Mouse (Mus musculus) bone marrow, adult 2 months (tissue): ENCODE measurements around the gene C3ar1. TPM values are rescaled to one million over a fixed set of nuclear protein-coding genes. Genes with fewer than 3 reads are reported as not detected.
A peak's percentile ranks its signal among the peaks of the same experiment; 100 is the strongest.

Source experiments
- H3K27ac ChIP-seq: fragments of 200-500 bp; 2 replicates; pipeline ENCODE4 v1.5.1; 2012; ENCODE audit warnings: low read depth, mild to moderate bottlenecking, control low read depth, inconsistent platforms, low read length; ENCODE audit not compliant: control insufficient read depth, poor library complexity, insufficient read depth
- H3K4me1 ChIP-seq: fragments of 200-500 bp; 2 replicates; pipeline ENCODE4 v1.6.1; 2011; ENCODE audit warnings: low read length; ENCODE audit not compliant: control insufficient read depth, insufficient read depth
- H3K4me3 ChIP-seq: fragments of 200-500 bp; replicated peaks from 2 replicates; pipeline ENCODE3; 2011; ENCODE audit warnings: mild to moderate bottlenecking, low read depth, low read length, control low read depth; ENCODE audit not compliant: control insufficient read depth
- CTCF ChIP-seq: fragments of 200-500 bp; IDR thresholded peaks from 2 replicates; pipeline ENCODE4 v1.5.1; 2011; ENCODE audit warnings: low read length, control low read depth; ENCODE audit not compliant: control insufficient read depth, insufficient read depth
- POLR2A ChIP-seq: fragments of 200-500 bp; IDR thresholded peaks from 2 replicates; pipeline ENCODE4 v1.6.1; 2011; ENCODE audit warnings: low read depth, mild to moderate bottlenecking, control low read depth, low read length, borderline replicate concordance; ENCODE audit not compliant: control insufficient read depth
- WGBS: fragments of 180-500 bp; shearing (Covaris S2); methylation state at CpG from one replicate; pipeline ENCODE4 v1.1.7; 2018; 5-methylcytosine and 5-hydroxymethylcytosine counted together
- polyA plus RNA-seq: library from polyadenylated mRNA; stranded (reverse); fragments of >200 nt; gene quantifications from 2 replicates; pipeline ENCODE4 v1.2.4, GENCODE M21; 2011; ENCODE audit warnings: low replicate concordance; ENCODE audit not compliant: missing spikeins, insufficient read depth, insufficient read length

C3ar1 gene
- 0.31 and 0.35 TPM in 2 replicates for polyA plus RNA-seq

DNA sequence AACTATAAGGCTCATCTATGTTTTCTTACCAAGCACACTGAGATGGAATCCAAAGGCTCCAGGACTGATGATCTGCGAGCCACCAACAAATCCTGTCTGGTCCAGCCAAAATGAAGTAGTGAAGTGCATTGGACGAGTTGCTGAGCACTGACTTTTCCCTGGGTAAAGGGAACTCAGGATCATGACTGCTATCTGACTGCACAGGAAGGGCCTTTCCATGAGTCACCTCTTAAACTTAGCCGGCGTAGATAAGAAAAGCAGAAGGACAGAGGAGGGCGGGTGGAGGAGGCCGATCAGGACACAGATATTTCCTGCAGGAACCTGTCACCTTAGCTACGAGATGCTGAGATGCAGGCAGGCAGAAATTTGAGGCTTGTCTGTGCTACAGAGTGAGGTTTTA is at the start of gene C3ar1:
TSS of gene C3ar1 (minus strand) at position 207 of the 400 bp plus-strand sequence.
- Histone ChIP-seq H3K27ac (no peak within 1 kb of the TSS), H3K4me1 (peaks cover 2% of the 10 kb centered on the region), H3K4me3 (no peak within 1 kb of the TSS)
- TF ChIP-seq POLR2A (no peak), CTCF (no peak)
- WGBS, result 15% methylated on average over 7 of the region's 7 CpGs

DNA sequence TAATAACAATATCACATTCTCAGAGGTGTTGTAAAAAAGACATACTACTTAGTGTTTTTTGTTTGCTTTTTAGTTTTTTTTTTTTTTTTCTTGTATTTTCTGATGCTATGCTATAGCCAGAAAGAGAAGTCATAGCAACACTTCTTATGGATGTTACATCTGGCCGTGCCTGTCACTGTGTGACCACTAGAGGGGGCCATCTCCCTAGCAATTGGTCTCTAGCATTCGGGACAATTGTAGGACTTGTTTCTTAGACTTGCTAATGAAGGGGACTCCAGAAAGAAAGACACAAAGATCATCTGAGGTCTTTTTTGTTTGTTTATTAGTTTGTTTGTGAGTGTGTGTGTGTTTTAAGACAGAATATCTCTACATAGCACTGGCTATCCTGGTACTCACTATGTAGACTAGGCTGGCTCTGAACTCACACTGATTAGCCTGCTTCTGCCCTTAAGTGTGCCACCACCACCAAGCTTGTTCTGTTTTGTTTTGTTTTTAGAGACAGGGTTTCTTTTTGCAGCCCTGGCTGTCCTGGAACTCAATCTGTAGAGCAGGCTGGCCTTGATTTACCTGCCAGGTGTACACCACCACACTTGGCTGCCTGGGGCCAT is 36.6 kb upstream of the C3ar1 start:
- H3K4me3 ChIP-seq, result no peak overlapping the region
- TF ChIP-seq POLR2A (no peak), CTCF (peak; percentile 84)

DNA sequence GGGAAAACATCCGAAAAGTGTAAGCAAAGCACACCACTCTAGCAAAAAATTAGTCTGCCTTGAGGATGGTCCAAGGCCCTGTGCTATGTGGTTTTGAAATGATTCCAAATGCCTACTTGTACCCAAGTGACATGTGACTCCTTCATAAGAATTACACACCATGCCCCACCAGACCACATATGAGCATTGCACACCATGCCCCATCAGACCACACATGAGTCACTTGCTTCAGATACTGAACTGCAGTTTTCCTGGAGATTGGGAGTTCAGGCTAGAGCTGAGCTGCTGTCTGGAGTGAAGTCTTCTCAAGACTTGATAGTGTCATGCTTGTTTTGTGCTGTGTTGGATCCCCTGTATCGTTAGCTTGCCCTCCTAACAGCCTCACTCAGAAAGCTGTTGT is 33.6 kb upstream of the C3ar1 start:
- no peak for TF ChIP-seq CTCF
- TF ChIP-seq POLR2A, result no peak
- Histone ChIP-seq H3K27ac (no peak overlapping the region), H3K4me3 (no peak overlapping the region), H3K4me1 (no peaks in the 10 kb centered on the region)
- WGBS, result 87% methylated on average over 2 of the region's 2 CpGs

More for the DNA sequence above, 36.6 kb upstream of the C3ar1 start:
- WGBS, result 4% methylated on average over 2 of the region's 2 CpGs
- H3K4me1 ChIP-seq, result no peaks in the 10 kb centered on the region
- no peak overlapping the region for H3K27ac ChIP-seq

DNA sequence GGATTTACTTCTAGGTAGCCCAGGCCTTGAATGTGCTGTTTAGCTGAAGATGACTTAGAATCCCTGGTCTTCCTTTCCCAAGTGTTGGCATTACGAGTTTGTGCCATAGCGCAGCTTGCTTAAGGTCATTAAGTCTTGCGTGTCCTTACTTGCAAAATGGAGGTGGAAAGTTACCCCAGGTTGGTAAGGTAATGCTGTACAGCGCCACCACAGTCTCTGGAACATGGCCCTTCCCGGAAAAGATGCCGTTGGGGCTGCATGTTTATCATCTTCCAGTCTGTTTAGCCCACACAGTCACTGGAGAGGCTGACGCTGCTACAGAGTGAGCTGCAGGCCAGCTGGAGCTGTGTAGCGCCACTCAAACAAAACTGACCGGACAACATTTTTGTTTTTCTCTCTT is 27.6 kb upstream of the C3ar1 start:
- H3K27ac ChIP-seq, result no peak overlapping the region
- H3K4me1 ChIP-seq, result no peaks in the 10 kb centered on the region; the same call in 1 of the 2 replicates
- no peak for TF ChIP-seq POLR2A
- TF ChIP-seq CTCF, result no peak
- no peak overlapping the region for H3K4me3 ChIP-seq
- 91% methylated on average over 9 of the region's 9 CpGs for WGBS

DNA sequence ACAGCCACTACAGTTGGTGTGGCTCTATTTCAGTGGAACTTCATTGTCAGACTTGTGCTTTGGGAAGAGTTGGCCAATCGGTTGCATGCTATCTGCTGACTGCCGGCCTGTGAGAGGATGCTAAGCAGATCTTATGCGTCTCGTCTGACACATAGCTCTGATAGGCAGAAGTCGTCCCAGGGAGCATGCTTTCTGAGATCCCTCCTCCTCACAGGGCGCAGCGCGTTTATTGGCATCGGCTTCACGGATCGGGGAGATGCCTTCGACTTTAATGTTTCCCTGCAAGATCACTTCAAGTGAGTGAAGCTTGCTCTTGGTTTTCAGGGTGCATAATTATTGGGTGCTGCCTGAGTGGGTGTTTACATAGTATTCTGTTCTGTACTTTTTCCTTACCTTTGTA is 25.3 kb upstream of the C3ar1 start:
- TF ChIP-seq POLR2A, result no peak
- TF ChIP-seq CTCF, result no peak
- Histone ChIP-seq H3K27ac (no peak overlapping the region), H3K4me3 (no peak overlapping the region), H3K4me1 (no peaks in the 10 kb centered on the region; the same call in none of the 2 replicates)
- 94% methylated on average over 12 of the region's 12 CpGs for WGBS

DNA sequence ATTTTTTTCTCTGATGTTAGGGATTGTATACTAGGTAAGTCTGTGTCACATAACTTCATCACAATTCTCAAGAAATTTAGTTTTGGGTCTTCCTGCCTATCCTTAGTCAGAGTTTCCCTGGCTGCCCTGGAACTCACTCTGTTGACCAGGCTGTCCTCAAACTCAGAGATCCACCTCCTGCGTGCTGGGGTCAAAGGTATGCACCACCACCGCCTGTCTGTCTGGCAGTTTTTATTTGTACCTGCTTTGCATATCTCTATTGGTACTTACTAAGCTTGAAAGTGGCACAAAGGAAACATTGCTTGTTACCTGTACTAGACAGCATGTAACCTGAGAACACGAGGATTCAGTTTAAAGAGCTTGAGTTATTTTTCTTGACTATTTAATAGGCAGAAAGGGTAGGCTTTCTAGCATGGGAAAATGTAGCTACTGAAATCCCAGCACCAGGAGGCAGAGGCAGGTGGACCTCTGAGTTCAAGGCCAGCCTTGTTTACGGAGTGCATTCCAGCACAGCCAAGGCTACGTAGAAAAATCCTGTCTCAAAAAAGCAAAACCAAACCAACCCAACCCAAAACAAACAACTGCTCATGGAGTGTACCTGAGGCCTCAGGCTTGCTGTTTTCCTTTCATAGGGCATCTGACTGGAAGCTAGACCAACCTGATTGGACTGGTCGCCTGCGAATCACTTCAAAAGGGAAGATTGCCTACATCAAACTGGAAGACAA is 24.0 kb upstream of the C3ar1 start:
- Histone ChIP-seq H3K4me3 (no peak overlapping the region), H3K4me1 (no peaks in the 10 kb centered on the region; the same call in none of the 2 replicates), H3K27ac (no peak overlapping the region)
- TF ChIP-seq POLR2A (no peak), CTCF (no peak)
- 91% methylated on average over 7 of the region's 7 CpGs for WGBS

DNA sequence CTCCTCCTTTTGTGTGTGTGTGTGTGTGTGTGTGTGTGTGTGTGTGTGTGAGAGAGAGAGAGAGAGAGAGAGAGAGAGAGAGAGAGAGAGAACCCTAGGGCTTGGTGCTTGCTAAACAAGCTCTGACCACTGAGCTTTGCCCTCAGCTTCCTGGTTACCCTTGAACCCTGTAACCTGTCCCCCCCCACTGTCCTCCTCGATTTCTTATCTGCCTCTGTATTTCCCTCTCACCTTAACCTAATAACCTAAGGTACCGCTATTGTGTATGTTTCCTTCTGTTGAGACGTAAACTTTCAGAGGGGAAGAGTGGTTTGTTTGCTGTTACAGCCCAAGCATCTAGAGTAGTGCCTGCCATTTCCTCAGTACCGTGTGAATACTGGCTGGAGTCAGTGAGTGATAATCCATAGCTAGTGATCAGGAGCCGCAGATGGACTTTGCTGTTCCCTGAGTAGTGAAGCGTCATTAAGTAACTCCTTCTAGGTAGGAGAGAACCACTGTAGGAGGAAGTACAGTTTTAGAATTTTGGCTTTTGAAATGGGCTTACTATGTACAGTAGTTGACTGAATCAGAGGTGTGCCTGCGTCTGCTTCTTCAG is 23.3 kb upstream of the C3ar1 start:
- H3K27ac ChIP-seq, result no peak overlapping the region
- 70% methylated on average over 7 of the region's 7 CpGs for WGBS
- H3K4me1 ChIP-seq, result no peaks in the 10 kb centered on the region; the same call in none of the 2 replicates
- TF ChIP-seq POLR2A, result no peak
- TF ChIP-seq CTCF, result no peak
- no peak overlapping the region for H3K4me3 ChIP-seq

DNA sequence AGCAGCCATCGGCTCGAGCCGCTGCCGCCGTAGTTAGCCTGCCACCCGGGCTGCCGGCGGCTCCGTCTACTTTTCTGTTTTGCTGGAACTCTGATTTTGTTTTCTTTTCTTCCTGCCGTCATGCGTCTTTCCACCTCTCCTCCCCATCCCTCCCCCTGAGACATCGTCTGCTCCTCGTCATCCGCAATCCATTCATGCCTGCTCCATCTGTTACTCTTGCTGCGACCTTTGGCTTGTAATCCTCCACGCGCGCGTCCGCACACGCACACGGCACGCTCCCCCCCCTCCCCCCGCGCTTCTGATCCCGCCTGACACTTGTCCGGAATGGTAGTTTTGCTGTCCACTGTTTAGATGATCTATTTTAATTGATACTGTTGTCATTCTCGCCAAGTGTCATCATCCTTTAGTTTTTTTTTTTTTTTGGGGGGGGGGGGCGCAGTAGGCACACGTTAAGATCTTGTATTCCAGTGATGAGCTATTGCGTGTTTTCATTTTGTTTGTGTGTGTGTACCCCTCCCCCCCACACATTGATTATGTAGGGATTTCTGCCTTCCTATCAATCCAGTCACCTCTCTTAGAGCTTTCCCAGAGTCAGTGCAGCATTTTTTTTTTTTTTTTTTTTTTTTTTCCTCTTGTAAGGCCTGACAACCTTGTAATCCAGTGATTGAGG is 18.9 kb upstream of the C3ar1 start:
- WGBS, result under 1% methylated on average over 31 of the region's 31 CpGs
- Histone ChIP-seq H3K27ac (peak overlapping the region; percentile 76), H3K4me3 (peak overlapping the region; percentile 95), H3K4me1 (no peaks in the 10 kb centered on the region; the same call in none of the 2 replicates)
- TF ChIP-seq POLR2A (no peak), CTCF (no peak)
